In genomic region chr5:48633631-48634030, GRCm38 (mm10) we compare ENCODE assay signal across 24 mouse cellular contexts.
DNase-seq lines count a peak whose midpoint lies in the region; ATAC-seq and TF ChIP-seq lines count a peak whose summit lies in the region.
"Had no signal": no experiment of that assay in that cellular context is flagged by ENCODE, and none has a peak within 500 bp of the region (broad histone marks: within the 10 kb centered on the region; RNA-seq: fewer than 3 reads in every experiment).

No protein-coding gene starts in this region.

- no peaks in the 10 kb centered on the region for H3K36me3 ChIP-seq in forebrain, embryonic 14.5 days (ENCODE audit: control insufficient read depth, insufficient read depth, low read length)
- H3K36me3 ChIP-seq in forebrain, embryonic 15.5 days = no peaks in the 10 kb centered on the region
- no peaks in the 10 kb centered on the region for H3K36me3 ChIP-seq in hindbrain, embryonic 16.5 days (ENCODE audit: control insufficient read depth, insufficient read depth, low read length)
- H3K36me3 ChIP-seq: G1E had no signal

- no peak overlapping the region for H3K4me3 ChIP-seq in forebrain, embryonic 14.5 days (ENCODE audit: low read depth, low read length)
- H3K4me3 ChIP-seq in forebrain, embryonic 15.5 days = no peak overlapping the region
- H3K4me3 ChIP-seq in hindbrain, embryonic 16.5 days (ENCODE audit: low read length) = no peak overlapping the region

- peak; percentile 36 for DNase-seq in forebrain, embryonic 14.5 days (ENCODE audit: low spot score)
- DNase-seq in brain, adult 2 months (ENCODE audit: low read depth, low spot score) = peak; percentile 57
- peak; percentile 53 for DNase-seq in brain, embryonic 14.5 days (ENCODE audit: low read depth)
- peak; percentile 9 for DNase-seq in telencephalon, adult 2 months (ENCODE audit: low read depth, low spot score)
- no peak for DNase-seq in cerebellum, adult 11-12 months
- DNase-seq in layer of hippocampus, postnatal 14 days (ENCODE audit: low spot score in 2 of 2) = no peak
- DNase-seq: adrenal gland, adult 2 months; adrenal gland, adult 8-10 months; adrenal gland, postnatal 10 days; adrenal gland, postnatal 14 days; adrenal gland, postnatal 25 days; adrenal gland, postnatal 36 days; B cell, adult 2 months; cerebellum, adult 11 months; cerebellum, adult 18-20 months; cerebellum, adult 2 months; cerebellum, adult 8-10 months had no signal

- TF ChIP-seq CTCF in brain, embryonic 14.5 days (IDR thresholded peaks at IDR 0.05; ENCODE audit: borderline replicate concordance, extremely low read depth, insufficient read depth, insufficient read length) = no peak

- WGBS in forebrain, embryonic 14.5 days = 84% methylated on average over 3 of the region's 3 CpGs
- 79% methylated on average over 3 of the region's 3 CpGs for WGBS in forebrain, embryonic 15.5 days
- WGBS in hindbrain, embryonic 16.5 days = 92% methylated on average over 3 of the region's 3 CpGs

- H3K9ac ChIP-seq in forebrain, embryonic 14.5 days (ENCODE audit: low read length) = no peak overlapping the region
- H3K9ac ChIP-seq in forebrain, embryonic 15.5 days (replicated peaks) = no peak overlapping the region
- no peak overlapping the region for H3K9ac ChIP-seq in hindbrain, embryonic 16.5 days (ENCODE audit: low read depth, low read length)

- TF ChIP-seq POLR2A in brain, embryonic 14.5 days (IDR thresholded peaks at IDR 0.05; ENCODE audit: borderline replicate concordance, extremely low read depth, insufficient read depth, insufficient read length, poor library complexity, severe bottlenecking) = no peak

- H3K4me2 ChIP-seq in forebrain, embryonic 14.5 days (ENCODE audit: low read length) = no peak overlapping the region
- no peak overlapping the region for H3K4me2 ChIP-seq in forebrain, embryonic 15.5 days (replicated peaks)
- no peak overlapping the region for H3K4me2 ChIP-seq in hindbrain, embryonic 16.5 days (ENCODE audit: low read length)

- H3K4me1 ChIP-seq in forebrain, embryonic 14.5 days (ENCODE audit: control insufficient read depth, insufficient read depth, low read length) = no peaks in the 10 kb centered on the region
- H3K4me1 ChIP-seq in forebrain, embryonic 15.5 days = no peaks in the 10 kb centered on the region
- H3K4me1 ChIP-seq in hindbrain, embryonic 16.5 days (ENCODE audit: control insufficient read depth, insufficient read depth, low read depth, low read length) = no peaks in the 10 kb centered on the region

- no peak for ATAC-seq in forebrain, embryonic 14.5 days
- no peak for ATAC-seq in forebrain, embryonic 15.5 days (replicated peaks)
- no peak for ATAC-seq in hindbrain, embryonic 16.5 days
- ATAC-seq: activated CD4-positive, CD25-positive, alpha-beta regulatory T cell, adult 4 months; CD4-positive, CD25-positive, alpha-beta regulatory T cell, adult 4 months; Patski had no signal

- H3K27ac ChIP-seq in forebrain, embryonic 14.5 days (ENCODE audit: low read depth, low read length) = no peak overlapping the region
- no peak overlapping the region for H3K27ac ChIP-seq in forebrain, embryonic 15.5 days (replicated peaks)
- H3K27ac ChIP-seq in hindbrain, embryonic 16.5 days (ENCODE audit: low read depth, low read length) = no peak overlapping the region

- no peaks in the 10 kb centered on the region for H3K27me3 ChIP-seq in forebrain, embryonic 14.5 days (replicated peaks; ENCODE audit: control insufficient read depth, insufficient read depth, low read length)
- H3K27me3 ChIP-seq in forebrain, embryonic 15.5 days = no peaks in the 10 kb centered on the region
- no peaks in the 10 kb centered on the region for H3K27me3 ChIP-seq in hindbrain, embryonic 16.5 days (replicated peaks; ENCODE audit: control insufficient read depth, insufficient read depth, low read length)
- H3K27me3 ChIP-seq: CH12.LX had no signal

- no peaks in the 10 kb centered on the region for H3K9me3 ChIP-seq in forebrain, embryonic 14.5 days (replicated peaks; ENCODE audit: control insufficient read depth, low read length)
- H3K9me3 ChIP-seq in forebrain, embryonic 15.5 days = no peaks in the 10 kb centered on the region
- no peaks in the 10 kb centered on the region for H3K9me3 ChIP-seq in hindbrain, embryonic 16.5 days (ENCODE audit: control insufficient read depth, low read length)
- H3K9me3 ChIP-seq: G1E had no signal

Comparison
In these comparisons a context has a peak if more than half of its experiments do, and no peak if none do; other contexts are left out.
1. DNase-seq: peak in forebrain, embryonic 14.5 days (single experiment), brain, adult 2 months (single experiment), brain, embryonic 14.5 days (single experiment) and telencephalon, adult 2 months (single experiment); none in cerebellum, adult 11-12 months (single experiment) and layer of hippocampus, postnatal 14 days (0 of 2).